Mouse (Mus musculus) hindbrain, embryonic 16.5 days (tissue): ENCODE data around the gene Amn1. TPM values are rescaled to one million over a fixed set of nuclear protein-coding genes. Genes with fewer than 3 reads are reported as not detected.
"Not testable (repeated sequence)": the region's sequence is repeated elsewhere in the genome, so short reads cannot be mapped to it uniquely, and the experiment has no call there.

Experiments
- ATAC-seq: fragments of 200-750 bp; cut with Nextera tagmentation; 2 replicates; pipeline ENCODE4 v1.8.0; 2017; ENCODE audit warnings: moderate TSS enrichment, moderate library complexity
- H3K27ac ChIP-seq: fragments of 300-500 bp; sonication (generic); 2 replicates; pipeline ENCODE4 v1.5.1; 2014; ENCODE audit warnings: low read depth, mild to moderate bottlenecking, control low read depth, low read length, moderate library complexity
- H3K27me3 ChIP-seq: fragments of 300-500 bp; sonication (generic); replicated peaks from 2 replicates; pipeline ENCODE4 v1.6.1; 2014; ENCODE audit warnings: low read length; ENCODE audit not compliant: control insufficient read depth, insufficient read depth
- H3K36me3 ChIP-seq: fragments of 300-500 bp; sonication (generic); 2 replicates; pipeline ENCODE4 v1.6.1; 2014; ENCODE audit warnings: mild to moderate bottlenecking, low read length, moderate library complexity, mixed read lengths; ENCODE audit not compliant: control insufficient read depth, insufficient read depth
- H3K4me1 ChIP-seq: fragments of 300-500 bp; sonication (generic); 2 replicates; pipeline ENCODE4 v1.6.1; 2014; ENCODE audit warnings: low read depth, low read length; ENCODE audit not compliant: control insufficient read depth, insufficient read depth
- H3K4me2 ChIP-seq: fragments of 300-500 bp; sonication (generic); 2 replicates; pipeline ENCODE4 v1.6.1; 2014; ENCODE audit warnings: mild to moderate bottlenecking, low read length, control low read depth, moderate library complexity
- H3K4me3 ChIP-seq: fragments of 300-500 bp; sonication (generic); 2 replicates; pipeline ENCODE4 v1.5.1; 2014; ENCODE audit warnings: mild to moderate bottlenecking, low read length, control low read depth, moderate library complexity
- H3K9ac ChIP-seq: fragments of 300-500 bp; sonication (generic); 2 replicates; pipeline ENCODE4 v1.6.1; 2014; ENCODE audit warnings: low read depth, mild to moderate bottlenecking, control low read depth, low read length, moderate library complexity
- H3K9me3 ChIP-seq: fragments of 300-500 bp; sonication (generic); 2 replicates; pipeline ENCODE4 v1.6.1; 2014; ENCODE audit warnings: mild to moderate bottlenecking, low read length, moderate library complexity; ENCODE audit not compliant: control insufficient read depth
- WGBS: fragments of 180-500 bp; shearing (Covaris S2); extraction: QIAGEN DNeasy Blood & Tissue Kit; methylation state at CpG from one replicate; pipeline ENCODE4 v1.1.7; 2014; 5-methylcytosine and 5-hydroxymethylcytosine counted together
- polyA plus RNA-seq: library from polyadenylated mRNA; unstranded; fragments of >200 nt; fragmentation: Nextera tagmentation; extraction: Ambion mirVana; gene quantifications from 2 replicates; pipeline ENCODE4 v1.2.1, GENCODE M21; 2015

Amn1 gene
- polyA plus RNA-seq, 1 experiment from 2014 or later: 93.6 TPM

DNA sequence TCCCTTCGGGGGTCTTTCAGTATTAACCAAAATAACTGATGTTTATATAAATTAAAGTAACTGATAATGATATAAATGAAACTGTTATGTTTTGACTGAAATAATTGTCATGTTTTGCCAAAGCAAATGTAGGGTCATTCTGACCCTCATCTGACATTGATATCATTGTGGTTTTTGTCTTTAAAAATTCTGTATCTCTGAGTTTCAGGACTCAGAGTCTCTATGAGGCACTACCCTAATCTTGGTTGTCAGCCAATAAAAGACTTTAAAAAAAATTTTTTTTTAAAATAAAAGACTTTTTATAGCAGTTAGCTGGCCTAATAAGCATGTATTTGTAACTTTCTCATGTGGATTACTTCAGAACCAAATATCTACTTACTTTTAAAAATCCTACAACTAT is 20.8 kb downstream of the Amn1 start:
- ATAC-seq: no peak
- H3K4me1 ChIP-seq: no peaks in the 10 kb centered on the region
- 100% methylated on average over 1 of the region's 1 CpGs for WGBS

DNA sequence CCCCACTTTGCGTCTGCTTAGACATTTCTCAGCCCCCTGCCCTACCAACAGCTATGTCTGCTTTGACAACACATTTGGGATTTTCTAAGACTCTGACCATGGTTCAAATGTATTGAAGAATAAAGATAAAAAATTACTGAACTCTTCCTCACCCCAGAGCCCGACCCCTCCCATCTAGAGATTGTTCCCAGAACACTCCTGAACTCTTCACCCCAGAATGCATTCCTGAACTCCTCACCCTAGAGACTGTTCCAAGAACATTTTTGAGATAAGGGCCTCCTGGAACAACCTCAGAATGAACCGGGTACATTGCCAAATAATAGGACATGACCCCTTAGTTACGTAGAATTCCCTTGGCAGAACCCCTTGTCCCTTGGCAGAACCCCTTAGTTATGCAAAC is 21.5 kb downstream of the Amn1 start:
- not testable (repeated sequence) for H3K4me3 ChIP-seq, H3K27me3 ChIP-seq, H3K4me2 ChIP-seq, H3K4me1 ChIP-seq, H3K9ac ChIP-seq, H3K27ac ChIP-seq, ATAC-seq, H3K9me3 ChIP-seq
- 85% methylated on average over 3 of the region's 4 CpGs for WGBS
- H3K36me3 ChIP-seq: peaks cover 23% of the 10 kb centered on the region

More for the DNA sequence above, 20.8 kb downstream of the Amn1 start:
- no peak overlapping the region for H3K4me2 ChIP-seq
- no peak overlapping the region for H3K27ac ChIP-seq
- H3K36me3 ChIP-seq: peaks cover 23% of the 10 kb centered on the region
- no peak overlapping the region for H3K4me3 ChIP-seq
- H3K9ac ChIP-seq: no peak overlapping the region
- no peaks in the 10 kb centered on the region for H3K9me3 ChIP-seq
- no peaks in the 10 kb centered on the region for H3K27me3 ChIP-seq

DNA sequence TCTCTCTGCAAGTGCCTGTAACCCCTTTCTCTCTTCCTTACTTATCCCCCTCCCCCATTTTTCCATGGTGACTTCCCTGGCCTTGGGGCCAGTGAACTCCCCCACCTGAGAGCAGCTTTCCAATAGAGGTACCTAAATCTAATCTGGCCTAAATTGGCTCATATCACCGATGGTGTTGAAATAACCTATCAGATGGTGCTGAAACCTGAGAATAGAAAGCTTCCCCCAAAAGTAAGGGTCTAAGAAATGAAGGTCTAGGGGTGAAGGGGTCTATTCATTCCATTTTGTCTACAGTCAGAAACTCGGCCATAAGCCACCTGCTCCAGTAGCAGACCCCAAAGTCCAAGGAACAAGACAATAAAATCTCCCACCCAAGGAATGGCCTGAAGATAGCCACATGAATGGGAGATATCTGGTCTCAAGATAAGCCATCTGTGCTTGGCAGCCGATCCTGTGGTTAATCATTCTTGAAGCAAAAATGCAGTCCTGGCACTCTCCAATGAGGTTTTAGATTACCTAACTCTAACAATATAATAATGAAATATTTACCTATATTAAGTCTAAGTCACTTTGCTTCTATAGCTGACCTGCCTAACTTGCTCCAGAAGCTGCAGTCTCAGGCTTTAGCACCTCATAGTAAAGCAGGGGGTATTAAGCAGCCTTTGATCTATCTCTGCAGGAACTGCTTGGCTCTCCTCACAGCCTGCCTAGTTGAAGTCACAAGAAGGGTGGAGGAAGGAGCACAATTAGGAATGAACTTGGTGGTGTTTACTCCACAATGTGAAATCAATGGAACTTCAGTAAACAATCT is 33.3 kb downstream of the Amn1 start:
- H3K9ac ChIP-seq: no peak overlapping the region
- H3K4me1 ChIP-seq: no peaks in the 10 kb centered on the region
- peaks cover 12% of the 10 kb centered on the region for H3K36me3 ChIP-seq
- 67% methylated on average over 3 of the region's 3 CpGs for WGBS
- H3K4me3 ChIP-seq: no peak overlapping the region
- ATAC-seq: no peak
- H3K27ac ChIP-seq: no peak overlapping the region
- H3K4me2 ChIP-seq: no peak overlapping the region
- H3K27me3 ChIP-seq: no peaks in the 10 kb centered on the region
- H3K9me3 ChIP-seq: no peaks in the 10 kb centered on the region

- no peaks in the 10 kb centered on the region for H3K4me1 ChIP-seq
- H3K9me3 ChIP-seq: no peaks in the 10 kb centered on the region
- no peak overlapping the region for H3K4me2 ChIP-seq
- no peak overlapping the region for H3K9ac ChIP-seq
- no peak for ATAC-seq
- H3K36me3 ChIP-seq: peaks cover 12% of the 10 kb centered on the region
- H3K4me3 ChIP-seq: no peak overlapping the region
- 26% methylated on average over 8 of the region's 8 CpGs for WGBS
- H3K27me3 ChIP-seq: no peaks in the 10 kb centered on the region
- H3K27ac ChIP-seq: no peak overlapping the region
Measured at GRCm38 (mm10) chr6:149154116-149155030, 34.1 kb downstream of the Amn1 start.

DNA sequence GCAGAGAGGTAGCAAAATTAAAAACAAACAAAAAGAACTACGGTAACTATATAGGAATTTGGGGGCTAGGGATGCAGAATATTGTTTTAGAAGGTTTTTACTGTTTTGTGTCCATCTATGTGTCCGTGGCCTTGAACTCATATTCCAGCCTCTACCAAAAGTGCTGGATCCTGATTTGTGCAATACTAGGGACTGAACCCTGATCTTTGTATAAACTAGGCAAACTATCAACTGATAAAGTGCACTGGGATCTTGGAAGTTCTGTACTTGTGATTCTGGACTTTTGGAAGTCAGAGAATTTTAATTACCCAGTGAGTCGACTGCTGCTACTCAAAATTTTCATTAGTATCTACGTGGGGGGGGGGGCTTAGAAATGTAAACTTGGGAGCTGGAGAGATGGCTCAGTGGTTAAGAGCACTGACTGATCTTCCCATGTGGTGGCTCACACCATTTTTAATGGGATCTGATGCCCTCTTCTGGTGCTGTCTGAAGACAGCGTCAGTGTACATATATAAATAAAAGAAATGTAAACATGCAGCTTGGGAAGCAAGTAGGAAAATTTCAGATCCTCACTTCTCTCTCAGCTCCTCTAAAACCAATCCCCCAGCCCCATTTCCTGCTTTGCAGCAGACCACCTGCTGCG is 34.9 kb downstream of the Amn1 start:
- Histone ChIP-seq H3K4me1 (no peaks in the 10 kb centered on the region), H3K36me3 (peaks cover 12% of the 10 kb centered on the region), H3K9ac (no peak overlapping the region), H3K4me2 (no peak overlapping the region), H3K27me3 (no peaks in the 10 kb centered on the region), H3K4me3 (no peak overlapping the region), H3K27ac (no peak overlapping the region), H3K9me3 (no peaks in the 10 kb centered on the region)
- WGBS: 49% methylated on average over 6 of the region's 6 CpGs
- ATAC-seq: no peak

GRCm38 (mm10) chr6:149152119-149152518 is 36.4 kb downstream of the Amn1 start:
- 91% methylated on average over 2 of the region's 2 CpGs for WGBS
- Histone ChIP-seq H3K27ac (no peak overlapping the region), H3K36me3 (peaks cover 9% of the 10 kb centered on the region), H3K9me3 (no peaks in the 10 kb centered on the region), H3K4me1 (no peaks in the 10 kb centered on the region), H3K4me3 (no peak overlapping the region), H3K27me3 (no peaks in the 10 kb centered on the region), H3K9ac (no peak overlapping the region), H3K4me2 (no peak overlapping the region)
- no peak for ATAC-seq

GRCm38 (mm10) chr6:149148436-149149229 is 39.9 kb downstream of the Amn1 start:
- no peak overlapping the region for H3K27ac ChIP-seq
- H3K27me3 ChIP-seq: no peaks in the 10 kb centered on the region
- H3K36me3 ChIP-seq: peaks cover 2% of the 10 kb centered on the region; the same call in 1 of the 2 replicates
- ATAC-seq: no peak
- H3K4me1 ChIP-seq: no peaks in the 10 kb centered on the region
- no peak overlapping the region for H3K4me2 ChIP-seq
- H3K9ac ChIP-seq: no peak overlapping the region
- no peaks in the 10 kb centered on the region for H3K9me3 ChIP-seq
- H3K4me3 ChIP-seq: no peak overlapping the region
- 90% methylated on average over 7 of the region's 7 CpGs for WGBS

DNA sequence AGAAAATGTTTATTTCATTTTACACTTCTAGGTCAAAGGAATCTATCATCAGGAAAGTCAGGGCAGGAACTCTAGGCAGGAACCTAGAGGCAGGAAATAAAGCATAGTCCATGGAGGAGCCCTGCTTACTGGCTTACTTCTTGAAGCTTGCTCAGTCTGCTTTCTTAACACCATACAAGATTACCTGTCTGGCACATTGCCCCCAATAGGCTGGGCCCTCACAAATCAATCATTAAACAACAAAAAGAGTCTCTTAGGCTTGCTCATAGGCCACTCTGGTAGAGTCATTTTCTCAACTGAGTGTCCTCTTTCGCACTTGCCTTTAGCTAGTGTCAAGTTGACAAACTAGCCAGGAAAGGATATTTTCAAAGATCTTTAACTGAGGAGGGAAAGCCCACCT is 43.4 kb downstream of the Amn1 start:
- Histone ChIP-seq H3K4me3 (no peak overlapping the region), H3K27me3 (no peaks in the 10 kb centered on the region), H3K4me2 (no peak overlapping the region), H3K9ac (no peak overlapping the region), H3K9me3 (no peaks in the 10 kb centered on the region), H3K27ac (no peak overlapping the region), H3K4me1 (peaks cover 7% of the 10 kb centered on the region), H3K36me3 (no peaks in the 10 kb centered on the region)
- ATAC-seq: no peak
- 94% methylated on average over 1 of the region's 1 CpGs for WGBS
